Mouse (Mus musculus) spleen, adult 10 weeks (tissue): ENCODE results near the gene Aqp3. TPM values are rescaled to one million over a fixed set of nuclear protein-coding genes. Genes with fewer than 3 reads are reported as not detected.

Experiments
- polyA plus RNA-seq: library from polyadenylated mRNA; stranded (reverse); fragments of 350-450 nt; fragmentation: Illumina TruSeq; extraction: RNeasy Lipid Tissue Mini Kit (QIAGEN cat#74804); gene quantifications from one replicate; pipeline ENCODE4 v1.2.3, GENCODE M21; 2015; ENCODE audit warnings: low replicate concordance; ENCODE audit not compliant: insufficient read depth

The Aqp3 gene
- polyA plus RNA-seq: 1.0 TPM

GRCm38 (mm10) chr4:41097871-41098576, at the start of gene Aqp3:
Gene Aqp3 (minus strand): TSS chr4:41098183.

GRCm38 (mm10) chr4:41135711-41136453, 37.9 kb upstream of the Aqp3 start, which contains the start of gene Ube2r2:
Gene Ube2r2 (plus strand): TSS chr4:41135743.

GRCm38 (mm10) chr4:41124180-41124951, 26.4 kb upstream of the Aqp3 start, which contains the start of gene Nol6:
Gene Nol6 (minus strand): TSS chr4:41124455.

GRCm38 (mm10) chr4:41047524-41048271, 50.3 kb downstream of the Aqp3 start, which contains the start of gene Aqp7:
Gene Aqp7 (minus strand): TSS chr4:41048139.

Other genes starting within 250 kb of the Aqp3 start
- 69.1 TPM for gene B4galt1, start 244.2 kb downstream of the Aqp3 start, polyA plus RNA-seq
- not detected for gene Spink4, start 178.1 kb downstream of the Aqp3 start, polyA plus RNA-seq
- 119 TPM for gene Bag1, start 149.9 kb downstream of the Aqp3 start, polyA plus RNA-seq
- gene Chmp5, start 149.8 kb downstream of the Aqp3 start, polyA plus RNA-seq: 102 TPM
- gene Nfx1, start 127.3 kb downstream of the Aqp3 start, polyA plus RNA-seq: 109 TPM
- 0.18 TPM for gene Aqp7, start 50.0 kb downstream of the Aqp3 start, polyA plus RNA-seq
- gene Nol6, start 26.3 kb upstream of the Aqp3 start, polyA plus RNA-seq: 11.7 TPM
- 209 TPM for gene Ube2r2, start 37.6 kb upstream of the Aqp3 start, polyA plus RNA-seq
- 28.3 TPM for gene Ubap2, start 177.0 kb upstream of the Aqp3 start, polyA plus RNA-seq
- 92.7 TPM for gene Dcaf12, start 216.7 kb upstream of the Aqp3 start, polyA plus RNA-seq